Mouse (Mus musculus): Measurements from ENCODE around the gene C1qa. TPM values are rescaled to one million over a fixed set of nuclear protein-coding genes. Genes with fewer than 3 reads are reported as not detected.

The C1qa gene
- total and polyA plus RNA-seq, 3 experiments = 0.12 TPM; not detected in 2

- Histone ChIP-seq H3K9ac (ENCODE audit: control insufficient read depth, low read depth, low read length, poor library complexity, severe bottlenecking) (no peak overlapping the region), H3K36me3 (ENCODE audit: control insufficient read depth in 1 of 2, insufficient read depth in 2 of 2, low read length in 2 of 2) (no peaks in the 10 kb centered on the region), H3K79me2 (ENCODE audit: control insufficient read depth, insufficient read depth, low read length, poor library complexity) (no peaks in the 10 kb centered on the region), H3K27ac (ENCODE audit: control insufficient read depth, low read depth, low read length) (no peak overlapping the region), H3K4me3 (ENCODE audit: control insufficient read depth in 1 of 2, insufficient read depth in 1 of 2, low read depth in 2 of 2, low read length in 2 of 2) (no peak overlapping the region), H3K4me1 (ENCODE audit: control insufficient read depth in 1 of 2, insufficient read depth in 2 of 2, low read length in 2 of 2) (peaks cover 0 to 3% of the 10 kb centered on the region in 2 experiments; a peak in 1 of 4 replicates), H3K9me3 (replicated peaks; ENCODE audit: insufficient read depth, low read length) (no peaks in the 10 kb centered on the region), H3K27me3 (ENCODE audit: control insufficient read depth in 1 of 2, insufficient read depth in 2 of 2, low read length in 2 of 2) (no peaks in the 10 kb centered on the region)
- DNase-seq (ENCODE audit: low read depth, low spot score) = no peak
- TF ChIP-seq POLR2AphosphoS5 (IDR thresholded peaks at IDR 0.05; ENCODE audit: borderline replicate concordance, low read depth, low read length) (no peak), SIN3A (IDR thresholded peaks at IDR 0.05; ENCODE audit: low read length) (no peak), HCFC1 (IDR thresholded peaks at IDR 0.05; ENCODE audit: low read depth, low read length) (no peak), EP300 (IDR thresholded peaks at IDR 0.05; ENCODE audit: low read depth in 1 of 2, low read length in 2 of 2) (no peak), GABPA (IDR thresholded peaks at IDR 0.05; ENCODE audit: low read depth, low read length) (no peak), USF2 (IDR thresholded peaks at IDR 0.05; ENCODE audit: borderline replicate concordance in 1 of 2, insufficient read depth in 1 of 2, low read depth in 1 of 2, low read length in 2 of 2) (no peak), TCF12 (IDR thresholded peaks at IDR 0.05; ENCODE audit: low read depth, low read length) (no peak), ZMIZ1 (IDR thresholded peaks at IDR 0.05; ENCODE audit: low read depth, low read length) (no peak), CTCF (IDR thresholded peaks at IDR 0.05 in 2 of 3, conservative IDR thresholded peaks at IDR 0.05 in 1 of 3; ENCODE audit: control insufficient read depth in 1 of 3, insufficient read depth in 1 of 3, low read depth in 2 of 3, low read length in 3 of 3, poor library complexity in 1 of 3, severe bottlenecking in 1 of 3) (no peak), TAL1 (IDR thresholded peaks at IDR 0.05; ENCODE audit: low read length) (no peak), MYC (IDR thresholded peaks at IDR 0.05; ENCODE audit: low read depth, low read length) (no peak), MYB (IDR thresholded peaks at IDR 0.05; ENCODE audit: low read depth, low read length) (no peak), TBP (IDR thresholded peaks at IDR 0.05; ENCODE audit: low read depth, low read length) (no peak), CHD2 (IDR thresholded peaks at IDR 0.05; ENCODE audit: low read length) (no peak), CHD1 (IDR thresholded peaks at IDR 0.05; ENCODE audit: low read depth, low read length) (no peak), RCOR1 (IDR thresholded peaks at IDR 0.05; ENCODE audit: low read depth, low read length) (no peak), POLR2AphosphoS2 (IDR thresholded peaks at IDR 0.05; ENCODE audit: low read length) (no peak), POLR2A (IDR thresholded peaks at IDR 0.05; ENCODE audit: control insufficient read depth in 1 of 2, insufficient read depth in 1 of 2, low read depth in 1 of 2, low read length in 2 of 2, poor library complexity in 1 of 2) (no peak)
Observed at GRCm38 (mm10) chr4:136889981-136890380, 8.6 kb downstream of the C1qa start.

- TF ChIP-seq USF1 (IDR thresholded peaks at IDR 0.05; ENCODE audit: low read depth, low read length) (no peak), ZMIZ1 (IDR thresholded peaks at IDR 0.05; ENCODE audit: low read depth, low read length) (no peak), ZNF384 (IDR thresholded peaks at IDR 0.05; ENCODE audit: low read depth, low read length) (no peak), RAD21 (IDR thresholded peaks at IDR 0.05; ENCODE audit: low read depth, low read length) (no peak)
- Histone ChIP-seq H3K9me3 (replicated peaks; ENCODE audit: insufficient read depth, low read length) (no peaks in the 10 kb centered on the region), H3K27ac (ENCODE audit: control insufficient read depth, low read depth, low read length) (no peak overlapping the region), H3K9ac (ENCODE audit: control insufficient read depth, low read depth, low read length, poor library complexity, severe bottlenecking) (no peak overlapping the region), H3K27me3 (ENCODE audit: control insufficient read depth in 1 of 2, insufficient read depth in 2 of 2, low read length in 2 of 2) (no peaks in the 10 kb centered on the region), H3K36me3 (ENCODE audit: control insufficient read depth in 1 of 2, insufficient read depth in 2 of 2, low read length in 2 of 2) (no peaks in the 10 kb centered on the region), H3K4me1 (ENCODE audit: control insufficient read depth in 1 of 2, insufficient read depth in 2 of 2, low read length in 2 of 2) (peaks cover 0 to 3% of the 10 kb centered on the region in 2 experiments; a peak in 1 of 4 replicates), H3K79me2 (ENCODE audit: control insufficient read depth, insufficient read depth, low read length, poor library complexity) (no peaks in the 10 kb centered on the region), H3K4me3 (ENCODE audit: control insufficient read depth in 1 of 2, insufficient read depth in 1 of 2, low read depth in 2 of 2, low read length in 2 of 2) (no peak overlapping the region)
- DNase-seq (ENCODE audit: low read depth, low spot score) = no peak
Observed at GRCm38 (mm10) chr4:136887714-136888113, 10.9 kb downstream of the C1qa start.

All from MEL (cell line).